Mouse (Mus musculus): ENCODE results near the gene Cfap299.

The Cfap299 gene

GRCm38 (mm10) chr5:98376799-98377090, 47.6 kb downstream of the Cfap299 start:
- no peak for DNase-seq (ENCODE audit: low spot score)

- DNase-seq (ENCODE audit: low spot score), result no peak
Observed at GRCm38 (mm10) chr5:98380360-98380759, 51.3 kb downstream of the Cfap299 start.

GRCm38 (mm10) chr5:98387054-98387453, 58.0 kb downstream of the Cfap299 start:
- DNase-seq (ENCODE audit: low spot score), result no peak

DNA sequence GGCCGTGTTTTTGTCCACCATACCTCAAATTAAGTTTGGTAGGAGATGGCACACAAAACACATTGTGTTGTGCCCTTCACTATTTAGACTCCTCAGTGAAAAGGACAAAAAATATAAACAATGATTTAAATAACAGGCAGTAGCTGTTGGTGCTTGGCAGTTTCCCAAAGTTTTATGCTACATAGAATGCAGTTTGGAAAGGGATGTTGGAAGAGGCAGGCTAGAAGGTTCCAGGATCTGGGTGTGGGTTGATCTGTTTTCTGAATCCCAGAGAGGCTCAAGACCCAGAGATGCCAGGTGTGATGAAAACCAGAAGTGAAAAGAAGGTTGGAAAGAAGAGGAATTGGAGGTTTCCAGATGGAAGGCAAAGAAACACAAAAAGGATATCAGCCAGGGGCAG, 73.1 kb downstream of the Cfap299 start:
- DNase-seq (ENCODE audit: low spot score), result no peak

GRCm38 (mm10) chr5:98410060-98410459, 81.0 kb downstream of the Cfap299 start:
- no peak for DNase-seq (ENCODE audit: low spot score)

GRCm38 (mm10) chr5:98416385-98417145, 87.5 kb downstream of the Cfap299 start:
- DNase-seq (ENCODE audit: low spot score), result no peak

- DNase-seq (ENCODE audit: low spot score), result no peak
Observed at GRCm38 (mm10) chr5:98424965-98425364, 95.9 kb downstream of the Cfap299 start.

GRCm38 (mm10) chr5:98426112-98426511, 97.0 kb downstream of the Cfap299 start:
- DNase-seq (ENCODE audit: low spot score), result no peak

- no peak for DNase-seq (ENCODE audit: low spot score)
Observed at GRCm38 (mm10) chr5:98430060-98430459, 101.0 kb downstream of the Cfap299 start.

DNA sequence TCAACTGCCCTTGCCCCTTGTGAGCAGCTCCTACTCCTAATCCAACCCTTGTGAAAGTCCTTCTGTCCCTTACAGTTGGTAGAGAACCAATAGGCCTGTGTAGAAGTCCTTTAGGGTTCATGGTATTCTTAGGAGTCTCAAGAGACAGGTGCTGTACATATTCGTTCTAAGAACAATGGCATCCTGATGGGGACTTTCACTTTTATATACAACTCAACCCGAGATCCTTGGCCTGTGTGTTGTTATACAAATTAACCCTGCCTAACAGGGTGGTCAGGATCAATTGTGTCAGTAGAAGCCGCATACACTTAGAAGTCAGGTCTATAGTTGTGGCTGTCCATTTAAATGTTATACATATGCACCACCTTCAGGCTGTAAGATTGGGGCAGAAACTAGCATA, 109.6 kb downstream of the Cfap299 start:
- no peak for DNase-seq (ENCODE audit: low spot score)

GRCm38 (mm10) chr5:98446771-98447462, 117.8 kb downstream of the Cfap299 start:
- no peak for DNase-seq (ENCODE audit: low spot score)

DNA sequence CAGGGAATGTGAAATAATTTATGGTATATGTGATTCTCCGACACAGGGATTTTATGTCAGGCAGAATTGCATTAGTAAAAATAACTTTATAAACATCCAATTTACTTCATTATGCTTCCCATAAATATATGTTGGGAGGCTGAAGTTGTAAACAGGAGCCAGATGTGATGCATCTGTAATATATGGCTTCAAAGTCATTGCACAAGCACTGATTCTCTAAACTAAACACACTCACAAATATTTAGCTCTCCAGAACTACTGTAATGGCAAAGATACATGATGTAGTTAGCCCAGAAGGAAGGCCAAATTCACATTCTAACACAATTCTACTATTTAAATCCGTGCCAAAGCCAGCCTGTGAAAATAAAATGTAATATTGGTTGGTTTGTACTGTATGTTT, 120.8 kb downstream of the Cfap299 start:
- DNase-seq (ENCODE audit: low spot score), result no peak

- DNase-seq (ENCODE audit: low spot score), result no peak
Observed at GRCm38 (mm10) chr5:98466882-98467535, 137.9 kb downstream of the Cfap299 start.

- DNase-seq (ENCODE audit: low spot score), result no peak
Observed at GRCm38 (mm10) chr5:98470052-98470451, 140.9 kb downstream of the Cfap299 start.

DNA sequence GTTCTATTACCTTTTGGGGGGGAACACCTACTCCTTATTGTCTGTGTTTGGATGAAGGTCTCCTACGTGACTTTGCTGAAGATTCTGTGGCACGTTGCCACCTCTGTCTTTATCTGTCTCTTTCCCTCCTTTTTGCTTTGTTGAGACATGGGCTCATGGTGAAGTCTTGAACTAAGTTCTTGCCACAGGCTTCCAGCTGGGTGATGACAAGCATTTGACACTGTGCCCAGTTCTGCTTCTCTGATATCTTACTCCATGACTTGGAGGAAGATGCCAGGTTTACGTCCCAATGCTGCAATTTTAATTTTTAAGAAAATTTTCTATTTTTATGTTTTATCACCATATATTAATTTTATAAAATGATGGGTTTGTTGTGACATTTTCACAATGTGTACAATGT, 147.4 kb downstream of the Cfap299 start:
- DNase-seq (ENCODE audit: low spot score), result no peak

DNA sequence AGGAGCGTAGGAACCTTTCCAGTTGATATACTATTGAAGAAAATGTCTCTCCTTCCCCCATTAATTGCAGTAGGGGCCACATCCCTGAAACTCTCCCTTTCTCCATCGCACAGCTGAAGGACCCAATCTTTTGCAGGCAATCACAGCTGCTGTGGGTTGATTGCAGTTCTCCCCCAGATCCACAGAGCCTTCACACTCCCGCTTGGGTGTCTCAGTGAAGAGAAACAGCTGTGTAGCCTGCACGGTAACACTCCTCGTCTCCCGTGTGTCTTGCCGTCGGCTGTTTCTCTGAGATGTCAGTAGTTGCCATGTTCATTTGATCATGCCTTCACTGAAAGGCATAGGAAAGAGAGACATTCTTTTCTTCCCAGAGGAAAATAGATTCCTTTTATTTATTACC, 148.2 kb downstream of the Cfap299 start:
- DNase-seq (ENCODE audit: low spot score), result no peak

DNA sequence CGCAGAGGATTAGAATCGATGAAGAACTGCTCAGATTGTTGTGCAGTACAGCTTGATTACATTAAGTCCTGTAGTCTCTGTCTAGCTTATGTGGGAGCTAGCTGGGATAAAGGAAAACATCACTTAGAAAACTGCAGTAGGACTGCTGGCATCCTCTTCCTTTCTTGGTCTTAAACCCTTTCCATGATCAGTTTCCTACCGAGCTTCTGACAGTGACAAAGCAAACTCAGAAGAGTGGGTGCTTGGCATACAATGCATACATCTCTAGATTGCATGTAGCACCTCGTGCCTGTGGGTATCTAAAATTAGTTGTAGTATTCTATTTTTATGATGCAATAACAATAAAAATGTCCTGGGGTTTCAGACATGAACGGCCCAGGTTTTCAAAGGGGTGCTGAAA, 154.4 kb downstream of the Cfap299 start:
- no peak for DNase-seq (ENCODE audit: low spot score)

GRCm38 (mm10) chr5:98485189-98485588, 156.1 kb downstream of the Cfap299 start:
- DNase-seq (ENCODE audit: low spot score), result no peak

- no peak for DNase-seq (ENCODE audit: low spot score)
Observed at GRCm38 (mm10) chr5:98498317-98498716, 169.2 kb downstream of the Cfap299 start.

DNA sequence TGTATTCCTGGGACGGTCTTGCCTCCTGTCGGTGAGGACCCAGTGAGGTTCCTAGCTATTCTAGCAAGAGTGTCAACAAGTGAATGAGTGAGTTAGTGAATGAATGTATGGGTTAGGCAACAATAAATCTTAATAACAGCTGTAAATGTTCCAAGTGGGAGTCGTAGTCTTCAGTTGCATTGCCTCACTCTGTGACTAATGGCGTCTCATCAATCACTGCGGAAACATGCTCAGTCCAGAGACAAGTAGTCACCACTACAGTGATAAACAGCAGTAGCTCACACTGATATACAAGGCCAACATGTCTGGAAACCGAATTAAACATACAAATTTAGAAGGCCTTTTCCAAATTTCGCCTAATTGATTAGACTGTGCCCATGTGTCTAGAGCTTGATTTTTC, 187.1 kb downstream of the Cfap299 start:
- no peak for DNase-seq (ENCODE audit: low spot score)

GRCm38 (mm10) chr5:98520118-98520517, 191.0 kb downstream of the Cfap299 start:
- no peak for DNase-seq (ENCODE audit: low spot score)

GRCm38 (mm10) chr5:98522270-98522977, 193.3 kb downstream of the Cfap299 start:
- no peak for DNase-seq (ENCODE audit: low spot score)

- no peak for DNase-seq (ENCODE audit: low spot score)
Observed at GRCm38 (mm10) chr5:98523050-98523449, 193.9 kb downstream of the Cfap299 start.

All from ovary, postnatal 14 days (tissue).